Mouse (Mus musculus) kidney, adult 2 months (tissue): ENCODE measurements at regions not wholly inside any gene's neighbourhood (a gene's known extent, or its start where the extent isn't known, plus 50 kb on each side); places are given as distances from the start of the nearest gene placed in this dataset.

Experiments used
- CTCF ChIP-seq: fragments of 200-500 bp; conservative IDR thresholded peaks from 2 replicates; pipeline ENCODE4 v1.5.1; 2011; ENCODE audit warnings: low read depth, mild to moderate bottlenecking, control low read depth, low read length, moderate library complexity, mixed read lengths; ENCODE audit not compliant: insufficient read depth, insufficient read length
- POLR2A ChIP-seq: fragments of 200-500 bp; IDR thresholded peaks from one replicate; pipeline ENCODE4 v1.6.1; 2011; ENCODE audit warnings: low read depth, low read length, control low read depth

GRCm38 (mm10) chr3:150384996-150385627 lies 1052.6 kb upstream of the Adgrl4 start:
- TF ChIP-seq CTCF (peak; percentile 72), POLR2A (no peak)
